Mouse (Mus musculus) hindbrain, embryonic 14.5 days (tissue): Measurements from ENCODE around the gene Ankib1. TPM values are rescaled to one million over a fixed set of nuclear protein-coding genes. Genes with fewer than 3 reads are reported as not detected.
"Not testable (repeated sequence)": the region's sequence is repeated elsewhere in the genome, so short reads cannot be mapped to it uniquely, and the experiment has no call there.

Experiments
- ATAC-seq: fragments of 200-750 bp; cut with Nextera tagmentation; 2 replicates; pipeline ENCODE4 v1.8.0; 2017; ENCODE audit warnings: moderate number of reproducible peaks, mild to moderate bottlenecking, moderate TSS enrichment, moderate library complexity; ENCODE audit not compliant: low FRiP score
- DNase-seq: peaks from one replicate; pipeline ENCODE4 v3.0.0-alpha.2; 2015; ENCODE audit warnings: low spot score
- H3K27ac ChIP-seq: fragments of 300-500 bp; sonication (generic); 2 replicates; pipeline ENCODE4 v1.5.1; 2014; ENCODE audit warnings: mild to moderate bottlenecking, moderate library complexity
- H3K27me3 ChIP-seq: fragments of 300-500 bp; sonication (generic); 2 replicates; pipeline ENCODE4 v1.6.1; 2014; ENCODE audit warnings: mild to moderate bottlenecking, low read length, mixed read lengths; ENCODE audit not compliant: control insufficient read depth, insufficient read depth
- H3K36me3 ChIP-seq: fragments of 300-500 bp; sonication (generic); replicated peaks from 2 replicates; pipeline ENCODE4 v1.6.1; 2014; ENCODE audit not compliant: control insufficient read depth, insufficient read depth
- H3K4me1 ChIP-seq: fragments of 300-500 bp; sonication (generic); replicated peaks from 2 replicates; pipeline ENCODE4 v1.6.1; 2014; ENCODE audit warnings: antibody characterized with exemption, low read length, mixed read lengths; ENCODE audit not compliant: control insufficient read depth, insufficient read depth
- H3K4me2 ChIP-seq: fragments of 300-500 bp; sonication (generic); replicated peaks from 2 replicates; pipeline ENCODE4 v1.6.1; 2014; ENCODE audit warnings: mild to moderate bottlenecking, moderate library complexity
- H3K4me3 ChIP-seq: fragments of 300-500 bp; sonication (generic); replicated peaks from 2 replicates; pipeline ENCODE4 v1.5.1; 2014; ENCODE audit warnings: mild to moderate bottlenecking, low read length
- H3K9ac ChIP-seq: fragments of 300-500 bp; sonication (generic); 2 replicates; pipeline ENCODE4 v1.6.1; 2014
- H3K9me3 ChIP-seq: fragments of 300-500 bp; sonication (generic); 2 replicates; pipeline ENCODE4 v1.6.1; 2016; ENCODE audit warnings: low read length; ENCODE audit not compliant: control insufficient read depth
- WGBS: fragments of 180-500 bp; shearing (Covaris S2); extraction: QIAGEN DNeasy Blood & Tissue Kit; methylation state at CpG from one replicate; pipeline ENCODE4 v1.1.7; 2014; 5-methylcytosine and 5-hydroxymethylcytosine counted together
- polyA plus RNA-seq: library from polyadenylated mRNA; unstranded; fragments of >200 nt; fragmentation: Nextera tagmentation; extraction: Ambion mirVana; gene quantifications from 2 replicates; pipeline ENCODE4 v1.2.1, GENCODE M21; 2014

Ankib1 gene
- polyA plus RNA-seq, 1 experiment from 2014 or later = 25.0 TPM

GRCm38 (mm10) chr5:3652903-3653575, 149.7 kb downstream of the Ankib1 start:
- not testable (repeated sequence) for H3K9me3 ChIP-seq

GRCm38 (mm10) chr5:3651621-3652020, 151.1 kb downstream of the Ankib1 start:
- ATAC-seq = no peak
- Histone ChIP-seq H3K36me3 (no peaks in the 10 kb centered on the region), H3K9me3 (no peaks in the 10 kb centered on the region), H3K4me2 (no peak overlapping the region), H3K4me1 (peaks cover 1% of the 10 kb centered on the region), H3K27ac (no peak overlapping the region), H3K4me3 (no peak overlapping the region), H3K27me3 (no peaks in the 10 kb centered on the region), H3K9ac (no peak overlapping the region)
- DNase-seq = no peak
- 89% methylated on average over 5 of the region's 5 CpGs for WGBS

More at GRCm38 (mm10) chr5:3652903-3653575, 149.7 kb downstream of the Ankib1 start:
- WGBS = 93% methylated on average over 15 of the region's 25 CpGs
- H3K9ac ChIP-seq, H3K4me1 ChIP-seq, DNase-seq, H3K27ac ChIP-seq, H3K36me3 ChIP-seq, ATAC-seq, H3K4me2 ChIP-seq, H3K27me3 ChIP-seq, H3K4me3 ChIP-seq: not testable (repeated sequence)

- H3K4me3 ChIP-seq = no peak within 1 kb of the TSS
- ATAC-seq (no peak), DNase-seq (no peak)
- H3K4me1 ChIP-seq = peaks cover 7% of the 10 kb centered on the region
- WGBS = 79% methylated on average over 6 of the region's 6 CpGs
- no peaks in the 10 kb centered on the region for H3K36me3 ChIP-seq
- no peak within 1 kb of the TSS for H3K9ac ChIP-seq
- H3K9me3 ChIP-seq = no peaks in the 10 kb centered on the region
- H3K27ac ChIP-seq = no peak within 1 kb of the TSS
- H3K4me2 ChIP-seq = no peak within 1 kb of the TSS
- H3K27me3 ChIP-seq = no peaks in the 10 kb centered on the region
Measured at GRCm38 (mm10) chr5:3650881-3651280, 151.8 kb downstream of the Ankib1 start, which contains the start of gene Tmbim7. Gene Tmbim7 (plus strand): TSS chr5:3651181.

GRCm38 (mm10) chr5:3648849-3649210, 153.9 kb downstream of the Ankib1 start:
- no peak for ATAC-seq
- Histone ChIP-seq H3K9me3 (no peaks in the 10 kb centered on the region), H3K4me2 (no peak overlapping the region), H3K27ac (no peak overlapping the region), H3K4me1 (peaks cover 13% of the 10 kb centered on the region), H3K27me3 (no peaks in the 10 kb centered on the region), H3K4me3 (no peak overlapping the region), H3K36me3 (peaks cover 18% of the 10 kb centered on the region), H3K9ac (no peak overlapping the region)
- DNase-seq = no peak
- 75% methylated on average over 4 of the region's 4 CpGs for WGBS

GRCm38 (mm10) chr5:3648206-3648848, 154.4 kb downstream of the Ankib1 start:
- Histone ChIP-seq H3K27me3 (no peaks in the 10 kb centered on the region), H3K9me3 (no peaks in the 10 kb centered on the region), H3K27ac (no peak overlapping the region), H3K4me2 (peak overlapping the region; percentile 62), H3K36me3 (peaks cover 22% of the 10 kb centered on the region), H3K9ac (no peak overlapping the region), H3K4me1 (peaks cover 13% of the 10 kb centered on the region), H3K4me3 (peak overlapping the region; percentile 99)
- peak; percentile 7; the same call in 1 of the 2 replicates for ATAC-seq
- DNase-seq = no peak
- 58% methylated on average over 4 of the region's 4 CpGs for WGBS

GRCm38 (mm10) chr5:3647708-3648121, 155.0 kb downstream of the Ankib1 start:
- Histone ChIP-seq H3K4me3 (peak overlapping the region; percentile 99), H3K4me1 (peaks cover 13% of the 10 kb centered on the region), H3K27ac (peak overlapping the region; percentile 91), H3K36me3 (peaks cover 27% of the 10 kb centered on the region), H3K4me2 (peak overlapping the region; percentile 62), H3K27me3 (no peaks in the 10 kb centered on the region), H3K9ac (peak overlapping the region; percentile 90), H3K9me3 (no peaks in the 10 kb centered on the region)
- WGBS = under 1% methylated on average over 14 of the region's 46 CpGs
- DNase-seq (peak; percentile 80), ATAC-seq (peak; percentile 95)

GRCm38 (mm10) chr5:3646991-3647707, 155.6 kb downstream of the Ankib1 start:
- DNase-seq (peak; percentile 60), ATAC-seq (peak; percentile 78)
- Histone ChIP-seq H3K4me2 (peak overlapping the region; percentile 62), H3K4me3 (peak overlapping the region; percentile 99), H3K9me3 (no peaks in the 10 kb centered on the region), H3K9ac (peak overlapping the region; percentile 90), H3K36me3 (peaks cover 32% of the 10 kb centered on the region), H3K27me3 (no peaks in the 10 kb centered on the region), H3K27ac (peak overlapping the region; percentile 91), H3K4me1 (peaks cover 13% of the 10 kb centered on the region)
- WGBS = under 1% methylated on average over 43 of the region's 60 CpGs

- peak overlapping the region; percentile 90 for H3K9ac ChIP-seq
- no peak overlapping the region for H3K27ac ChIP-seq
- 35% methylated on average over 6 of the region's 6 CpGs for whole genome bisulfite sequencing
- peak overlapping the region; percentile 99 for H3K4me3 ChIP-seq
- H3K4me1 ChIP-seq = peaks cover 13% of the 10 kb centered on the region
- H3K36me3 ChIP-seq = peaks cover 38% of the 10 kb centered on the region
- H3K4me2 ChIP-seq = peak overlapping the region; percentile 62
- no peaks in the 10 kb centered on the region for H3K9me3 ChIP-seq
- no peaks in the 10 kb centered on the region for H3K27me3 ChIP-seq
- no peak for ATAC-seq
- DNase-seq = no peak
Measured at GRCm38 (mm10) chr5:3646539-3646938, 156.2 kb downstream of the Ankib1 start.

GRCm38 (mm10) chr5:3645326-3645725, 157.4 kb downstream of the Ankib1 start:
- Histone ChIP-seq H3K4me3 (no peak overlapping the region), H3K9ac (no peak overlapping the region), H3K4me2 (no peak overlapping the region), H3K36me3 (peaks cover 49% of the 10 kb centered on the region), H3K27ac (no peak overlapping the region), H3K27me3 (no peaks in the 10 kb centered on the region), H3K9me3 (no peaks in the 10 kb centered on the region), H3K4me1 (peaks cover 13% of the 10 kb centered on the region)
- DNase-seq (no peak), ATAC-seq (no peak)
- 88% methylated on average over 6 of the region's 6 CpGs for WGBS
